Mouse (Mus musculus): ENCODE measurements around the gene Bhlhe23.

Bhlhe23 gene

GRCm38 (mm10) chr2:180724585-180725413 lies 51.9 kb downstream of the Bhlhe23 start, which contains the start of gene Slc17a9:
Slc17a9 (plus strand) TSS chr2:180725263.
- peak; percentile 64 for DNase-seq
